Mouse (Mus musculus): ENCODE results near the gene Gm7168.
"Not testable (repeated sequence)": the region's sequence is repeated elsewhere in the genome, so short reads cannot be mapped to it uniquely, and the experiment has no call there.

DNA sequence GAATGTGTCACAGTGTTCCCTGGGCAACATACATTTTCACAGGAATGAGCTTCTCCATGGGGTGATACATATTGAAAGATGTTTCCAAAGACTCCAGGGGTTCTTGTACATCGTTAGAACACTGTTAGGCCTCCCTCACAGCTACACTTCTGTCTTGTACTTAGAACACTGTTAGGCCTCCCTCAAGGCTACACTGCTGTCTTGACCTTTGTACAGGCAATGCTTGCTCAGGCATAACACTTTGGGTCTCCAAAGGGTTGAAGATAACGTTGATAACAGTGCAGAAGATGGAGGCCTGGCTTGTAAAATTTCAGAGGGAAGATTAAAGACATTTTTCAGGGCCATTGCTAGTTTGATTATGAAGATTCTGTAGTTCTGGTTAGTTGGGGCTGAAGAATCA, 10.0 kb downstream of the Gm7168 start:
- TF ChIP-seq CTCF, EP300 (IDR thresholded peaks at IDR 0.05; ENCODE audit: low read depth): not testable (repeated sequence)
